Mouse (Mus musculus) intestine, embryonic 15.5 days (tissue): ENCODE data around the gene Gm28042. TPM values are rescaled to one million over a fixed set of nuclear protein-coding genes. Genes with fewer than 3 reads are reported as not detected.

Source experiments
- ATAC-seq: fragments of 200-750 bp; cut with Nextera tagmentation; 2 replicates; pipeline ENCODE4 v1.8.0; 2017; ENCODE audit warnings: moderate TSS enrichment, moderate library complexity
- H3K27ac ChIP-seq: fragments of 300-500 bp; sonication (generic); 2 replicates; pipeline ENCODE4 v1.5.1; 2015; ENCODE audit warnings: mild to moderate bottlenecking, inconsistent platforms
- H3K27me3 ChIP-seq: fragments of 300-500 bp; sonication (generic); replicated peaks from 2 replicates; pipeline ENCODE4 v1.6.1; 2015; ENCODE audit warnings: inconsistent platforms
- H3K36me3 ChIP-seq: fragments of 300-500 bp; sonication (generic); 2 replicates; pipeline ENCODE4 v1.6.1; 2015; ENCODE audit warnings: inconsistent platforms
- H3K4me1 ChIP-seq: fragments of 300-500 bp; sonication (generic); replicated peaks from 2 replicates; pipeline ENCODE4 v1.6.1; 2015; ENCODE audit warnings: inconsistent platforms
- H3K4me2 ChIP-seq: fragments of 300-500 bp; sonication (generic); replicated peaks from 2 replicates; pipeline ENCODE4 v1.6.1; 2015; ENCODE audit warnings: mild to moderate bottlenecking, inconsistent platforms
- H3K4me3 ChIP-seq: fragments of 300-500 bp; sonication (generic); replicated peaks from 2 replicates; pipeline ENCODE4 v1.5.1; 2015; ENCODE audit warnings: inconsistent platforms
- H3K9ac ChIP-seq: fragments of 300-500 bp; sonication (generic); 2 replicates; pipeline ENCODE4 v1.6.1; 2015; ENCODE audit warnings: inconsistent platforms
- H3K9me3 ChIP-seq: fragments of 300-500 bp; sonication (generic); 2 replicates; pipeline ENCODE4 v1.6.1; 2016; ENCODE audit warnings: inconsistent platforms
- WGBS: fragments of 180-500 bp; shearing (Covaris S2); methylation state at CpG from one replicate; pipeline ENCODE4 v1.1.7; 2015; 5-methylcytosine and 5-hydroxymethylcytosine counted together
- polyA plus RNA-seq: library from polyadenylated mRNA; unstranded; fragments of >200 nt; fragmentation: Nextera tagmentation; extraction: Ambion mirVana; gene quantifications from 2 replicates; pipeline ENCODE4 v1.2.1, GENCODE M21; 2015

Gm28042 gene
- polyA plus RNA-seq, 1 experiment from 2014 or later = 2.2 TPM

DNA sequence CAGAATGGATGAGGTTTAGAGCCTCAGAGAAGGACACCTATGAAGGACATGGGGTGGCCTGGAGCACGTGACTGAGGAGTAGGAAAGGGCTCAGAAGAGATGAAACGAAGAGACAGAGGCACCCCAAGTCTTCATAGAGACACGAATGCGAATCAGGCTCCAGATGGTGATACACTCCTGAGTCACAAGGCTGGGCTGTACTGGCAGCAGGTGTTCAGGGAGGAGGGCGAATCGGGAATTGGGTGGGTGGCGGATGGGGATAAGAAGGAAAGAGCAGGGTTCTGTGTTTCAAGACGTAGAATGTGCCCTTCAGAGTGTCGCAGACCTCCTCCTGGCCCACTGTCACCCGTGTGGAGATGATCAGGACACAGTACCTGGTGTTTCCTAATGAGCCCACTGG is 38.0 kb downstream of the Gm28042 start:
- WGBS = 89% methylated on average over 10 of the region's 10 CpGs
- Histone ChIP-seq H3K4me1 (0 out of 2 replicates have a peak, but pooled peaks cover 2% of the 10 kb centered on the region), H3K4me3 (no peak overlapping the region), H3K9ac (no peak overlapping the region), H3K36me3 (no peaks in the 10 kb centered on the region), H3K27me3 (no peaks in the 10 kb centered on the region), H3K27ac (no peak overlapping the region), H3K9me3 (no peaks in the 10 kb centered on the region), H3K4me2 (no peak overlapping the region)
- ATAC-seq = no peak

DNA sequence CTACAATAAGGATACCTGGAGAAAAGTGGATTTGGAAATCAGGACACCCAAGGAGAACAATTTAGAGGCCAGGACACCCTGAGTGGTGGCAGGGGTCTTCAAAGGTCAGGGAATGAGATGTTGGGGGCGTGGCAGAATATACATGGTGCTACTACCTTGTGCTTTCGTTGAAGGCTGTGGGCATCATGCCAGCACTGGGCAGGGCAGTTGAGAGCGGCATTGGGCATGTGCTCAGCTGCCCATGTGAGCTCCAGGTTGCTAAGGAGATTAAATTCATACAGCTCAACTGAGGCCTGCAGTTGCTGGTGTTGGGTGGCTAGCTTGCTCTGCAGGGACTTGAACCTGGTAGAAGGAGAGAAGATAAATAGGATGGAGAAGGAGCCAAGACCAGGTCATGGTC is 38.9 kb downstream of the Gm28042 start:
- ATAC-seq = no peak
- H3K27ac ChIP-seq = no peak overlapping the region
- 0 out of 2 replicates have a peak, but pooled peaks cover 2% of the 10 kb centered on the region for H3K4me1 ChIP-seq
- H3K36me3 ChIP-seq = no peaks in the 10 kb centered on the region
- no peak overlapping the region for H3K4me2 ChIP-seq
- H3K9me3 ChIP-seq = no peaks in the 10 kb centered on the region
- H3K27me3 ChIP-seq = no peaks in the 10 kb centered on the region
- no peak overlapping the region for H3K9ac ChIP-seq
- no peak overlapping the region for H3K4me3 ChIP-seq
- WGBS = 80% methylated on average over 3 of the region's 3 CpGs

DNA sequence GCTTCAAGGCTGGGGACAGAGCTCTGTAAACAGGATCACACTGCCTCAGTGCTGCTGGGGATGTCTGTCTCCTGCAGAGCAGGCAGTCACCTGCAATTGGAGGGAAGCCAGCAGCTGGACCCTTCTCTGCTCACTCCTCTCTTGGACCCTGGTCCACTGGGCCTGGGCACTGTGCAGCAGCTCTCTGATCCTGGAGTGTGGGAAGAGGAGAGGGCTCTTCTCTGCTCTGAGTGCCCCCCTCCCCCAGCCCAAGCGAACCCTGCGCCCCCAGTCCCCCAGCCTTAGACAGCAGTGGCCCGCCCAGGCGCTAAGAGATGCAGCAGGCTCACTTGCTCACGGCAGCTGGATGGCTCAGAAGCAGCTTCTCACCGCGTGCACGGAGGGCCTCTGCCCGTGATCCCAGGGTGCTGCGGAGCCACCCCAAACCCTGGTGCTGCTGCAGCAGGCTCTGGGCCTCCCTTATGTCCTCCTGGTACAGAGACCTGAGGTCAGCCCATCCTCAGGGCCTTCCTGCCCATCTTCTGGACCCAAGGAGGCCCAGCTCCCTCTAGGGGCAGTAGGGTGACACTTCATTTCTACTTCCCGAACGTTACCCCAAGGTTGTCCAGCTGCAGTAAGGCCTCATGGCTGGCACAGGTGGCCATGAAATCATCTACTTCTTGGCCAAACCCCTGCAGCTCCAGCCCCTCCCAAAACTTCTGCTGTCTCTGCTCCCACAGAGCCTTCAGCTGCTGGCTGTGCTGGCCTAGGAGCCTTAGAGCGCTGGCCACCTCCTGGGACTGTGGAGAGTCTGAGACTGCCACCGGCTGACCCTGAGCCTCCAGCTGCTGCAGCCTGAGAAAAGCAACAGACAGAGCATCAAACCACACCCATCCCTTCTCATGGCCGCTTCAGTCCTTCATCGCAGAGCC is 41.5 kb downstream of the Gm28042 start:
- Histone ChIP-seq H3K9me3 (no peaks in the 10 kb centered on the region), H3K27me3 (no peaks in the 10 kb centered on the region), H3K4me1 (0 out of 2 replicates have a peak, but pooled peaks cover 2% of the 10 kb centered on the region), H3K4me3 (no peak overlapping the region), H3K27ac (no peak overlapping the region), H3K36me3 (no peaks in the 10 kb centered on the region), H3K9ac (no peak overlapping the region), H3K4me2 (no peak overlapping the region)
- 44% methylated on average over 16 of the region's 16 CpGs for WGBS
- peak; percentile 50 for ATAC-seq

DNA sequence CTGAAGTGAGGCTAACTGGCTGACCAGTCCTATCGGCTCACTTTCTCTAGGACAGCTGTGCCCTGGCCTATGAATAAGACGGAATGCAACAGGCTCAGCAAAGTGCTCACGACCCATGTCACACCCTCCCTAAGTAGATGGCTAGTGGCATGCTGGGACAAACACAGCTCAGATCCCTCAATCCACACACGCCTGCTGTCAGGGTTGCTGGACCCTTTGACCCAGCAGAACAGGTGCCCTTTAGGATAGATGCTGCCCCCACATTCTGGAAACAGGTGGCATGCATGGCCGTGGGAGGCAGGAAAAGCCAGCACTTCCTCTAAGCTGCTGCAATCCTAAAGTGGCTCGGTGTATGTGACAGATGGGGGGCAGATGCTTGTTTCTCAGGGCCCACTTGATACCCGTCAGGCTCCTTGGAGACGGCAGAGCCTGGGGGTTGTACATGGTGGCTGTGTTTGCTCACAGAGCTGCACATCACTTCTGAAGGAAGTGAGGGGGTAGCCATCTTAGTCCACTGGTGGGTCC is 42.2 kb downstream of the Gm28042 start:
- Histone ChIP-seq H3K27me3 (no peaks in the 10 kb centered on the region), H3K36me3 (no peaks in the 10 kb centered on the region), H3K4me1 (0 out of 2 replicates have a peak, but pooled peaks cover 2% of the 10 kb centered on the region), H3K27ac (no peak overlapping the region), H3K4me3 (no peak overlapping the region), H3K4me2 (no peak overlapping the region), H3K9ac (no peak overlapping the region), H3K9me3 (no peaks in the 10 kb centered on the region)
- WGBS = 67% methylated on average over 8 of the region's 8 CpGs
- no peak for ATAC-seq

DNA sequence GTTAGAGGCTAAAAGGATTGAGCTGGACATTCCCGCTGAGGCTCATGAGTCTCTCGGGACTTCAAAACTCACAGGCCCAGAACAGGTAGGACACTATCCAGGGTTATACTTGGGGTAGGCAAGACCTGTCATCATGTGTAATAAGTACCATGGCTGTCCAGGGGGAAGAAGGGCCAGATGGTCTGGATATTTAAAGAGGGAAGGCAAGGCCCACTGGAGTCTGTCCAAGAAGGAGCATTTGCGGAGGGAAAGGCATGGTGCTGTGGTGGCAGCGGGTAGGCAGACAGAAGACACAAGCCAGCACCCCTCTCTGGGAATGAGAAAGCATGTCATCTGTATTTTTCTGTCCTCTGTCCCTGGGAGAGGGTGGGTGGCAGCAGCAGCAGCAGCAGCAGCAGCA is 46.8 kb downstream of the Gm28042 start:
- H3K9me3 ChIP-seq = no peaks in the 10 kb centered on the region
- 85% methylated on average over 4 of the region's 4 CpGs for WGBS
- H3K36me3 ChIP-seq = no peaks in the 10 kb centered on the region
- H3K9ac ChIP-seq = no peak overlapping the region
- no peak overlapping the region for H3K4me3 ChIP-seq
- no peak overlapping the region for H3K27ac ChIP-seq
- H3K4me1 ChIP-seq = peaks cover 18% of the 10 kb centered on the region
- no peak for ATAC-seq
- peaks cover 10% of the 10 kb centered on the region for H3K27me3 ChIP-seq
- H3K4me2 ChIP-seq = no peak overlapping the region

DNA sequence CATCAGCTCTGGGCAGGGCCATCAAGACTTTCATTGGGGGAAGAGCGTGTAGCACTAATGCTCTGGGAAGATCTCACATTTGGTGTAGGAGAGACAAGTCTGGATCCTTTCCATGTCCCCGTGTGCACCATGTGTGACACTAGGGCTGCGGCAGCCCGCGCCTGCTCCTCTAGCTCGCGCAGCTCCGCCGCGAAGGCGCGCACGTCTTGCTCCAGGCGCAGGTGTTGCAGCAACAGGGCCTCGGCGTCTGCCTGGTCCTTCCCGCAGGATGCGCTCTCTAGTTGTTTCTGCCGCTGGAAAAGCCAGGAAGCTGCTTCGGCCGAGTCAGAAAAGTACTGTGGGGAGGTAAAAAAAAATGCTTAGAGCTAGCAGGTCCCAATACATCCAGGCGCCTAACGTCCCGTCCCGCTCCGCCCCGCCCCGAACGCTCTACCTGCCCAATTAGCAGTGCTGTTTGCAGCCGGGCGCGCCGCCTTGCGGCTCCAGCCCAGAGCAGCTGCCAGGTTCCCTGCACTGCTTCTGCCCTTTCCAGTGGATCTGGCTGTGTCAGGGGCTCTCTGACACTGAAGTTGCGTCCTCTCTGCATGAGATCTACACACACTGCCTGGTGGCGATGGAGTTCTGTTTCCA is 48.9 kb downstream of the Gm28042 start:
- WGBS = 2% methylated on average over 36 of the region's 36 CpGs
- peak; percentile 88 for ATAC-seq

DNA sequence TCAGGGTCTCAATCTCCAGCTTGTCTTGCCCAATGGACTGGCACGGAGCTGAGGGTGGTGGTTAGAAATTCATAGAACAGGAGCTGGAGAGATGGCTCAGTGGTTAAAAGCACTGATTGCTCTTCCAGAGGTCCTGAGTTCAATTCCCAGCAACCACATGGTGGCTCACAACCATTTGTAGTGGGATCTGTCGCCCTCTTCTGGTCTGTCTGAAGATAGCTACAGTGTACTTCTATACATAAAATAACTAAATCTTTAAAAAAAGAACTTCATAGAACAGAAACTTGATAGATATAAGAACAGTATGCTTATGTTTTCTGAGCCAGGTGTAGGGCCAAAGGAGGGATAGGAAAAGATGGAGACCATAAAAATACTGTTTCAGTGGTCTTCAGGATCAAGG is 55.1 kb downstream of the Gm28042 start:
- Histone ChIP-seq H3K27ac (no peak overlapping the region), H3K9me3 (no peaks in the 10 kb centered on the region), H3K36me3 (no peaks in the 10 kb centered on the region), H3K27me3 (no peaks in the 10 kb centered on the region; the same call in 1 of the 2 replicates), H3K4me1 (peaks cover 16% of the 10 kb centered on the region; the same call in 1 of the 2 replicates), H3K4me2 (no peak overlapping the region), H3K4me3 (no peak overlapping the region), H3K9ac (no peak overlapping the region)
- WGBS = 77% methylated on average over 2 of the region's 2 CpGs
- ATAC-seq = no peak

More for the DNA sequence above, 48.9 kb downstream of the Gm28042 start:
- peaks cover 20% of the 10 kb centered on the region for H3K4me1 ChIP-seq
- peak overlapping the region; percentile 39 for H3K4me3 ChIP-seq
- peak overlapping the region; percentile 86 for H3K4me2 ChIP-seq
- H3K9ac ChIP-seq = no peak overlapping the region; the same call in 1 of the 2 replicates
- no peaks in the 10 kb centered on the region for H3K36me3 ChIP-seq
- H3K27me3 ChIP-seq = peaks cover 10% of the 10 kb centered on the region
- no peaks in the 10 kb centered on the region for H3K9me3 ChIP-seq
- H3K27ac ChIP-seq = no peak overlapping the region

DNA sequence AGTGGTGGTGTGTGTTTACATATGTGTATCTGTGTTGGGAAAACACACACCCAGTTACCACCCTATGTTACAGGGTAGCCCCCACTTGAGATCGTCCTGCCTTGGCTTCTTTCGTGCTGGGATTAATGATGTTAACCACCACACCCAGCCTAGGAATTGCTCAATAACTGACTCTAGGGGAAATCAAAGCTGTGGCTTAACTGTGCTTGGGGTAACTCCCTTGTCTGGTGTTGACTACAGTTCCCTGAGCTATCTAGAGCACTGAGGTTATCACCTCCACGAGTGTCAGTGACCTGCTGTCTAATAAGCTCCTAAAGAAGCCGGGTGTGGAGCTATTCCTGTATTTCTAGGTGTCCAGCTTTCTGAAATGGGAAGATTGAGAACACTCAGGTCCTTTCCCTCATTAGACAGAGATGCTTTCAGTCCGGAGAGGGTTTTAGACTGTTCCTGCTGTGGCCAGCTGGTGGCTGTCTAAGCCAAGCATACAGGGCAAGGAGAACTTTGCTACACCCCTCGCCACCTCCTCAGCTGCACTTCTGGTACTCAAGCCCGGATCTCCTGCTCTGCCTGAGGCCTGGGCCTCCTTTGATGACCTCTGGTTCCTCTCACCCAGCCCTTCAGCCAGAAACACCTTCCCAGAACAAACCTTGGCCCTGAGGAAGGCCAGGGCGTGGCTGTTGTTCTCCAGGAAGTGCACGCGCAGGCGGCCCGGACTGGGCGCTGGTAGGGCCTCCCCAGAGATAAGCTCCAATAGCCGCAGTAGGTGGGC is 57.5 kb downstream of the Gm28042 start:
- Histone ChIP-seq H3K9me3 (no peaks in the 10 kb centered on the region), H3K4me1 (peaks cover 9% of the 10 kb centered on the region; the same call in 1 of the 2 replicates), H3K27ac (peak overlapping the region; percentile 19; the same call in 1 of the 2 replicates), H3K27me3 (no peaks in the 10 kb centered on the region), H3K4me3 (no peak overlapping the region), H3K36me3 (no peaks in the 10 kb centered on the region; the same call in 1 of the 2 replicates), H3K9ac (no peak overlapping the region), H3K4me2 (peak overlapping the region; percentile 14; the same call in 1 of the 2 replicates)
- peak; percentile 93 for ATAC-seq
- 51% methylated on average over 14 of the region's 14 CpGs for WGBS

DNA sequence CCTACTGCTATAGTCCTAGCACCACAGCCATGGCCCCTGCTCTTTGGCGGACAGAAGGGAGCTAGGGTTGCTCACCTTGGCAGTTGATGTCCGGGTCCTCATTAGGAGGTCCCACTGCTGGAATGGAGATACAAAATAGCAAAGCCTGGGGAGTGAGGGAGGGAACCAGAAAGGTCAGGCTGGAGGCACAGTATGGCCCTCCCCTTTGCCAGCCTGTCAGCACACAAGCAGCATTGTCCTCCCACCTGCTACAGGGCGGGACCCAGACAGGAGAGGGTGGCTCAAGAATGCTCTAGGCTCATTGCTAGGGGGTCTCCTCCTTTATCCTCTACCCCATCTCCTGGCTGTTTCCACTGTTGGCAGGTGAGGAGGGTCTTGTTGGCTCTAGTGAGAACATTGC is 58.7 kb downstream of the Gm28042 start:
- Histone ChIP-seq H3K36me3 (no peaks in the 10 kb centered on the region; the same call in none of the 2 replicates), H3K4me1 (peaks cover 9% of the 10 kb centered on the region; the same call in 1 of the 2 replicates), H3K9ac (no peak overlapping the region), H3K27me3 (no peaks in the 10 kb centered on the region), H3K4me2 (no peak overlapping the region), H3K27ac (no peak overlapping the region), H3K9me3 (no peaks in the 10 kb centered on the region), H3K4me3 (no peak overlapping the region)
- no peak for ATAC-seq
- WGBS = 86% methylated on average over 3 of the region's 3 CpGs

DNA sequence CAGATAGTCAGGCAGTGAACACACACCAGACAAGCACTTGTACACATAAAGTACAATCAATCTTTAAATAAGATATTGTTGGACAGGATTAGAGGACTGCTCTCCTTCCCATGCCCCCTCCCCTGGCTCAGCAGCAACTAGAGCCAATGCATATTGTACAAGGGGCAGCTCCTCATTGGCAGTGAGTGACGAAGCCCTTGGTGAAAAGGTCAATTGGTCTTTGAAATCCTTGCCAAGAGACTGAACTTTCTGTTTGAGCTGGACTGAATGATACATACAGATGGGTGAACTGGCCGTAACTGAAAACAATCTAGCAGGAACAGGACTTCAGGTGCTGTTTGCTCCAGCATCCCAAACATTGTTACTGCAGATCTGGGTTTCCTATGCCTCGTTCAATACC is 60.1 kb downstream of the Gm28042 start:
- ATAC-seq = no peak
- Histone ChIP-seq H3K27me3 (no peaks in the 10 kb centered on the region), H3K4me2 (no peak overlapping the region), H3K9me3 (no peaks in the 10 kb centered on the region), H3K27ac (no peak overlapping the region), H3K4me3 (no peak overlapping the region), H3K36me3 (no peaks in the 10 kb centered on the region; the same call in none of the 2 replicates), H3K9ac (no peak overlapping the region), H3K4me1 (peaks cover 9% of the 10 kb centered on the region; the same call in 1 of the 2 replicates)
- WGBS = 87% methylated on average over 3 of the region's 3 CpGs

DNA sequence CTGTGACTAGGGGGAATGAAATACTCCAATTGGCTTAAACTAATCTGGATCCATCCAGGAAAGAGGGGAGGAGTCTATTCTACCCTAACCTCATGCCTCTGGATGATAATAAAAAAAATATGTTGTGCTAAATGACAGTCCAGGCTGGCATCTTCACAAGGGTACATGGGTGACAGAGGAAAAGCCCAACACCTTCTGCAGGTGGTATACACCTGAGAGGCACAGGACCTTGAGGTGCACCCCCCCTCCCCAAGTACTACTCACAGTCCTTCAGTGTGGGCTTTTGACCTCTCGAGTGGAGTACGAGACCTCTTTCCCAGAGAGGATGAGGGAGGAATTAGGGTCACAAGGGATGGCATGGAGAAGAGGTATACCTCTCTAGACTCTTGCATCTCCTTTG is 60.6 kb downstream of the Gm28042 start:
- no peaks in the 10 kb centered on the region for H3K27me3 ChIP-seq
- 78% methylated on average over 2 of the region's 2 CpGs for WGBS
- no peak overlapping the region for H3K4me3 ChIP-seq
- peaks cover 9% of the 10 kb centered on the region; the same call in 1 of the 2 replicates for H3K4me1 ChIP-seq
- H3K9ac ChIP-seq = no peak overlapping the region
- ATAC-seq = no peak
- no peaks in the 10 kb centered on the region; the same call in none of the 2 replicates for H3K36me3 ChIP-seq
- no peak overlapping the region for H3K27ac ChIP-seq
- H3K9me3 ChIP-seq = no peaks in the 10 kb centered on the region
- H3K4me2 ChIP-seq = no peak overlapping the region
